Mouse (Mus musculus): ENCODE data around the gene Gm6525. TPM values are rescaled to one million over a fixed set of nuclear protein-coding genes. Genes with fewer than 3 reads are reported as not detected.

Gm6525 gene
- polyA plus RNA-seq, 1 experiment from 2014 or later: 0.63 TPM

GRCm38 (mm10) chr3:84180304-84180703 lies 6.4 kb downstream of the Gm6525 start:
- DNase-seq (ENCODE audit: low spot score): no peak
- no peaks in the 10 kb centered on the region for H3K27me3 ChIP-seq (ENCODE audit: control insufficient read depth, insufficient read depth, low read length)
- H3K4me2 ChIP-seq (ENCODE audit: low read depth, severe bottlenecking): no peak overlapping the region
- H3K36me3 ChIP-seq (ENCODE audit: control insufficient read depth, insufficient read depth, low read length): no peaks in the 10 kb centered on the region
- H3K27ac ChIP-seq (replicated peaks; ENCODE audit: low read depth, low read length): no peak overlapping the region
- H3K4me3 ChIP-seq (ENCODE audit: low read depth, low read length): no peak overlapping the region
- H3K4me1 ChIP-seq (ENCODE audit: control insufficient read depth, insufficient read depth, low read length): no peaks in the 10 kb centered on the region
- ATAC-seq (ENCODE audit: insufficient number of reproducible peaks, low FRiP score, low TSS enrichment, low read depth): no peak
- no peaks in the 10 kb centered on the region for H3K9me3 ChIP-seq (ENCODE audit: control insufficient read depth, low read length)
- no peak overlapping the region for H3K9ac ChIP-seq (ENCODE audit: low read length)
- WGBS: 89% methylated on average over 2 of the region's 2 CpGs

GRCm38 (mm10) chr3:84181102-84181501 lies 7.2 kb downstream of the Gm6525 start:
- Histone ChIP-seq H3K4me1 (ENCODE audit: control insufficient read depth, insufficient read depth, low read length) (no peaks in the 10 kb centered on the region), H3K9ac (ENCODE audit: low read length) (no peak overlapping the region), H3K27me3 (ENCODE audit: control insufficient read depth, insufficient read depth, low read length) (no peaks in the 10 kb centered on the region), H3K27ac (replicated peaks; ENCODE audit: low read depth, low read length) (no peak overlapping the region), H3K4me3 (ENCODE audit: low read depth, low read length) (no peak overlapping the region), H3K36me3 (ENCODE audit: control insufficient read depth, insufficient read depth, low read length) (no peaks in the 10 kb centered on the region), H3K4me2 (ENCODE audit: low read depth, severe bottlenecking) (no peak overlapping the region), H3K9me3 (ENCODE audit: control insufficient read depth, low read length) (no peaks in the 10 kb centered on the region)
- DNase-seq (ENCODE audit: low spot score) (no peak), ATAC-seq (ENCODE audit: insufficient number of reproducible peaks, low FRiP score, low TSS enrichment, low read depth) (no peak)
- WGBS: 62% methylated on average over 8 of the region's 8 CpGs

- Histone ChIP-seq H3K4me2 (ENCODE audit: low read depth, severe bottlenecking) (no peak overlapping the region), H3K27me3 (ENCODE audit: control insufficient read depth, insufficient read depth, low read length) (no peaks in the 10 kb centered on the region), H3K9me3 (ENCODE audit: control insufficient read depth, low read length) (no peaks in the 10 kb centered on the region), H3K27ac (replicated peaks; ENCODE audit: low read depth, low read length) (no peak overlapping the region), H3K4me1 (ENCODE audit: control insufficient read depth, insufficient read depth, low read length) (no peaks in the 10 kb centered on the region), H3K36me3 (ENCODE audit: control insufficient read depth, insufficient read depth, low read length) (no peaks in the 10 kb centered on the region), H3K4me3 (ENCODE audit: low read depth, low read length) (no peak overlapping the region), H3K9ac (ENCODE audit: low read length) (no peak overlapping the region)
- WGBS: 57% methylated on average over 4 of the region's 4 CpGs
- DNase-seq (ENCODE audit: low spot score) (no peak), ATAC-seq (ENCODE audit: insufficient number of reproducible peaks, low FRiP score, low TSS enrichment, low read depth) (no peak)
Measured at GRCm38 (mm10) chr3:84181717-84182116, 7.8 kb downstream of the Gm6525 start.

- Histone ChIP-seq H3K9ac (ENCODE audit: low read length) (no peak overlapping the region), H3K9me3 (ENCODE audit: control insufficient read depth, low read length) (no peaks in the 10 kb centered on the region), H3K27me3 (ENCODE audit: control insufficient read depth, insufficient read depth, low read length) (peaks cover 14% of the 10 kb centered on the region), H3K4me1 (ENCODE audit: control insufficient read depth, insufficient read depth, low read length) (peaks cover 5% of the 10 kb centered on the region), H3K4me2 (ENCODE audit: low read depth, severe bottlenecking) (peak overlapping the region; percentile 36), H3K27ac (replicated peaks; ENCODE audit: low read depth, low read length) (no peak overlapping the region), H3K36me3 (ENCODE audit: control insufficient read depth, insufficient read depth, low read length) (no peaks in the 10 kb centered on the region), H3K4me3 (ENCODE audit: low read depth, low read length) (peak overlapping the region; percentile 28)
- ATAC-seq (ENCODE audit: insufficient number of reproducible peaks, low FRiP score, low TSS enrichment, low read depth): no peak
- no peak for DNase-seq (ENCODE audit: low spot score)
- WGBS: 38% methylated on average over 10 of the region's 10 CpGs
Measured at GRCm38 (mm10) chr3:84189629-84190173, 15.8 kb downstream of the Gm6525 start.

GRCm38 (mm10) chr3:84190513-84191061 lies 16.7 kb downstream of the Gm6525 start:
- ATAC-seq (ENCODE audit: insufficient number of reproducible peaks, low FRiP score, low TSS enrichment, low read depth): peak; percentile 51; the same call in 1 of the 2 replicates
- no peaks in the 10 kb centered on the region for H3K36me3 ChIP-seq (ENCODE audit: control insufficient read depth, insufficient read depth, low read length)
- H3K27ac ChIP-seq (replicated peaks; ENCODE audit: low read depth, low read length): no peak overlapping the region
- H3K9me3 ChIP-seq (ENCODE audit: control insufficient read depth, low read length): no peaks in the 10 kb centered on the region
- WGBS: 8% methylated on average over 41 of the region's 41 CpGs
- H3K4me3 ChIP-seq (ENCODE audit: low read depth, low read length): peak overlapping the region; percentile 28
- no peak overlapping the region for H3K9ac ChIP-seq (ENCODE audit: low read length)
- peaks cover 14% of the 10 kb centered on the region for H3K27me3 ChIP-seq (ENCODE audit: control insufficient read depth, insufficient read depth, low read length)
- DNase-seq (ENCODE audit: low spot score): peak; percentile 49
- peaks cover 5% of the 10 kb centered on the region for H3K4me1 ChIP-seq (ENCODE audit: control insufficient read depth, insufficient read depth, low read length)
- peak overlapping the region; percentile 36 for H3K4me2 ChIP-seq (ENCODE audit: low read depth, severe bottlenecking)

GRCm38 (mm10) chr3:84191141-84191881 lies 17.4 kb downstream of the Gm6525 start:
- Histone ChIP-seq H3K4me3 (ENCODE audit: low read depth, low read length) (peak overlapping the region; percentile 28), H3K9ac (ENCODE audit: low read length) (no peak overlapping the region), H3K27me3 (ENCODE audit: control insufficient read depth, insufficient read depth, low read length) (peaks cover 14% of the 10 kb centered on the region), H3K27ac (replicated peaks; ENCODE audit: low read depth, low read length) (no peak overlapping the region), H3K9me3 (ENCODE audit: control insufficient read depth, low read length) (no peaks in the 10 kb centered on the region), H3K4me2 (ENCODE audit: low read depth, severe bottlenecking) (peak overlapping the region; percentile 36), H3K4me1 (ENCODE audit: control insufficient read depth, insufficient read depth, low read length) (peaks cover 5% of the 10 kb centered on the region), H3K36me3 (ENCODE audit: control insufficient read depth, insufficient read depth, low read length) (no peaks in the 10 kb centered on the region)
- WGBS: 39% methylated on average over 21 of the region's 21 CpGs
- no peak for ATAC-seq (ENCODE audit: insufficient number of reproducible peaks, low FRiP score, low TSS enrichment, low read depth)
- peak; percentile 42 for DNase-seq (ENCODE audit: low spot score)

GRCm38 (mm10) chr3:84193881-84194280 lies 20.0 kb downstream of the Gm6525 start:
- no peaks in the 10 kb centered on the region for H3K9me3 ChIP-seq (ENCODE audit: control insufficient read depth, low read length)
- H3K27ac ChIP-seq (replicated peaks; ENCODE audit: low read depth, low read length): no peak overlapping the region
- ATAC-seq (ENCODE audit: insufficient number of reproducible peaks, low FRiP score, low TSS enrichment, low read depth) (no peak), DNase-seq (ENCODE audit: low spot score) (no peak)
- no peak overlapping the region for H3K4me3 ChIP-seq (ENCODE audit: low read depth, low read length)
- 77% methylated on average over 4 of the region's 4 CpGs for WGBS
- H3K4me1 ChIP-seq (ENCODE audit: control insufficient read depth, insufficient read depth, low read length): peaks cover 5% of the 10 kb centered on the region
- H3K9ac ChIP-seq (ENCODE audit: low read length): no peak overlapping the region
- H3K27me3 ChIP-seq (ENCODE audit: control insufficient read depth, insufficient read depth, low read length): peaks cover 14% of the 10 kb centered on the region
- H3K4me2 ChIP-seq (ENCODE audit: low read depth, severe bottlenecking): no peak overlapping the region
- no peaks in the 10 kb centered on the region for H3K36me3 ChIP-seq (ENCODE audit: control insufficient read depth, insufficient read depth, low read length)

GRCm38 (mm10) chr3:84198229-84198628 lies 24.3 kb downstream of the Gm6525 start:
- Histone ChIP-seq H3K4me3 (ENCODE audit: low read depth, low read length) (no peak overlapping the region), H3K27me3 (ENCODE audit: control insufficient read depth, insufficient read depth, low read length) (no peaks in the 10 kb centered on the region), H3K4me1 (ENCODE audit: control insufficient read depth, insufficient read depth, low read length) (no peaks in the 10 kb centered on the region), H3K36me3 (ENCODE audit: control insufficient read depth, insufficient read depth, low read length) (no peaks in the 10 kb centered on the region), H3K9me3 (ENCODE audit: control insufficient read depth, low read length) (no peaks in the 10 kb centered on the region), H3K4me2 (ENCODE audit: low read depth, severe bottlenecking) (no peak overlapping the region), H3K9ac (ENCODE audit: low read length) (no peak overlapping the region), H3K27ac (replicated peaks; ENCODE audit: low read depth, low read length) (no peak overlapping the region)
- ATAC-seq (ENCODE audit: insufficient number of reproducible peaks, low FRiP score, low TSS enrichment, low read depth) (no peak), DNase-seq (ENCODE audit: low spot score) (no peak)
- 95% methylated on average over 3 of the region's 3 CpGs for WGBS
